Mouse (Mus musculus): ENCODE data around the gene Xrcc1.

DNA sequence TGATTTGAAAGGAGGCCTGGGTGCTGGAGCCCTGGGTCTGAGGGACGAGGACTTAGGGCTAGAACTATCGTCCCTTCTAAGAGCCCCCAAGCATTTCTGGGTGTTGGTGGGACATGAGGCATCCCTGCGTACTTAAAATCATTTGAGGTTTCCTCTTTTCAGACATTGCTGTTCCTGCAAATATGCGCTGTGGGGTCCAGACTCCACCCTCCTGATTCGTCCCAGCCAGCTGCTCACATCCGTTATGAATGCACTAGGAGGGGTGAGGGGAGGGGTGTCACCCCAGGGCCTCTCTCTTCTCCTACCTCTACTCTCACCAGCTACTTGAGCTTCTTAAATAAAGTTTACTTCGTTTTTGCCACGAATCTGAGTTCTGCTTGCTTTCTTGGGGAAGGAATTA, 62.5 kb downstream of the Xrcc1 start:
- TF ChIP-seq CTCF (IDR thresholded peaks at IDR 0.05; ENCODE audit: low read depth, low read length) = no peak
- TF ChIP-seq POLR2A (IDR thresholded peaks at IDR 0.05; ENCODE audit: extremely low read depth, insufficient read depth, low read length) = no peak
